Mouse (Mus musculus): ENCODE results near the gene Galnt14.

DNA sequence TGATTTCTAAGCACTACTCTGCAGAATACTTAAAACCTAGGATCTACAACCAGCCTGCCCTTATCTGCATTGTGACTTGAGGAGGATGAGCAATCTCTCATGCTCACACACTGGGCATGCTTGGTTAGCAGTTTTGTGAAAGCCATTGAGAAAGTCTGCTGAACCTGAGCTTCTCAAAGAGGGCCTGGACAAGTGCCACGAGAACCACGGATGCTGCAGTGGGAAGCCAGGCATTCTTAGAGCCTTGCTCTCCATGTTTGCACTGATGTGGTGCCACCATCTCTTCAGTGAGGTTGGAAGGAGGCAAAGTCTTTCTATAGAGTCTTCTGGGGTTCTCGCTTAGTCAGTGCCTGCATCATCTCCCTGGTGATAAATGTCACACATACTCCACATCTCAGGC, 194.7 kb downstream of the Galnt14 start:
- TF ChIP-seq POLR2A (IDR thresholded peaks at IDR 0.05; ENCODE audit: low read depth, low read length) (no peak), CTCF (IDR thresholded peaks at IDR 0.05; ENCODE audit: borderline replicate concordance, insufficient read depth, low read length) (no peak)
